Mouse (Mus musculus): ENCODE data around the gene Ctnnbl1. TPM values are rescaled to one million over a fixed set of nuclear protein-coding genes. Genes with fewer than 3 reads are reported as not detected.

The Ctnnbl1 gene
- polyA plus RNA-seq, 1 experiment from 2014 or later, result 50.1 TPM

DNA sequence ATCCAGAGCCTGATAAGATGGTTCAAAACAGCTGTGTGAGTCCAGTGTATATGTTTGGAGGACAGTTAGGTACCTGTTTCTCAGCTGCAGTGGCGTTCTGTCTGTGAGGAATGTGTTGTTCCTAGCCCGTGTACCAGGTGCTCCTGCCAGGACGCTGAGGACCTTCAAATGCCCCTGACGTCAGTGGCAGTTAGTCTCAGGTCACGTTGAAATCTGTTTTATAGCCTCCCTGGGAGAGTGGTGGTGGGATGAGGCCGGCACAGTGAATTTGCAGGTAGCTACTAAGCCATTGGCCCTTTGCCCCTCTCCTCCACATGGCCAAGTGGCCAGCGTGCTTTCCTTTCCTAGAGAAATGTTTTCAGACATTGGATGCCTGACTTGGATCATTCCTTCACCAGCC is 18.6 kb downstream of the Ctnnbl1 start:
- DNase-seq (ENCODE audit: low spot score), result no peak
- no peaks in the 10 kb centered on the region for H3K9me3 ChIP-seq (ENCODE audit: control insufficient read depth, low read length)
- H3K4me2 ChIP-seq (ENCODE audit: low read depth, low read length), result no peak overlapping the region
- peaks cover 14% of the 10 kb centered on the region for H3K4me1 ChIP-seq (ENCODE audit: control insufficient read depth, insufficient read depth, low read length)
- ATAC-seq (ENCODE audit: low read depth), result no peak
- H3K4me3 ChIP-seq (ENCODE audit: low read depth, low read length), result no peak overlapping the region
- H3K9ac ChIP-seq (ENCODE audit: low read depth, low read length), result no peak overlapping the region
- no peaks in the 10 kb centered on the region for H3K36me3 ChIP-seq (ENCODE audit: control insufficient read depth, insufficient read depth, low read length)
- H3K27me3 ChIP-seq (replicated peaks; ENCODE audit: control insufficient read depth, insufficient read depth, low read length), result no peaks in the 10 kb centered on the region
- 86% methylated on average over 7 of the region's 7 CpGs for WGBS
- no peak overlapping the region for H3K27ac ChIP-seq (replicated peaks; ENCODE audit: low read depth, low read length)

DNA sequence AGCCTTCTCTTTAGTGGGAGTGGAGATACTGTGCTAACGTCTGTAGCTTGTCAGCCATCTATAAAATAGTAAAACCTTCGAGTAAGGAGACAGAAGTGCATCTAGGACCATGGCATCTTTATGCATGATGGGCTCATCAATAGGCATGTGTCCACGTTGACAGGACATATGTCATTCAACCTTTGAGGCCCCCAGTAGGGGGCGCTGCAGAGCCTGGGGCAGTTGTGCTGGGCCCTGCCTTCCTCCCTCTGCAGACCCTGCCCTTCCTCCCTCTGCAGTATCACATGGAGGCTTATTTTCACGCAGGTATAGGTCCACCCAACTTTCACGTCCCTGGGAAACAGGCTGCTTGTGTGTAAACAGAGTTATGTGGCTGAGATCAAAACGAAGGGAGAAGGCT is 19.0 kb downstream of the Ctnnbl1 start:
- Histone ChIP-seq H3K4me3 (ENCODE audit: low read depth, low read length) (no peak overlapping the region), H3K36me3 (ENCODE audit: control insufficient read depth, insufficient read depth, low read length) (no peaks in the 10 kb centered on the region), H3K27ac (replicated peaks; ENCODE audit: low read depth, low read length) (no peak overlapping the region), H3K9me3 (ENCODE audit: control insufficient read depth, low read length) (no peaks in the 10 kb centered on the region), H3K4me2 (ENCODE audit: low read depth, low read length) (no peak overlapping the region), H3K9ac (ENCODE audit: low read depth, low read length) (no peak overlapping the region), H3K4me1 (ENCODE audit: control insufficient read depth, insufficient read depth, low read length) (peaks cover 12% of the 10 kb centered on the region), H3K27me3 (replicated peaks; ENCODE audit: control insufficient read depth, insufficient read depth, low read length) (no peaks in the 10 kb centered on the region)
- ATAC-seq (ENCODE audit: low read depth) (no peak), DNase-seq (ENCODE audit: low spot score) (no peak)
- WGBS, result 84% methylated on average over 7 of the region's 7 CpGs

DNA sequence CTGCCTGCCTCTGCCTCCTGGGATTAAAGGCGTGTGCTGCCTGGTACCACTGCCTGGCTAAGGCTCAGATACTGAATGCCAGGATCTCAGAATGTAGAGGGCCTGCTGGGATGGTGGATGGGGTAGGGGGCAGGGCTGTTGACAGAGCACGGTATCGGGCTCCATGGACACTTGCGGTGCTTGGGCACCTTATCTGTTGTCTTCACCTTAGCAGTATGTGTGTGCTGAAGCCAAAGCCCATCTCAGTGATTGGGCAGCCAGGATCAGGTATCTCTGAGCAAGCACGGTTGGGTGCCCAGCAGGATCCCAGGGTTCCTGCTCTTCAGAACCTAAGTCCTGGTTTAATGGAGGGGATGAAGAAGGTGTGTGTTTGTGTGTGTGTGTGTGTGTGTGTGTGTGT is 21.2 kb downstream of the Ctnnbl1 start:
- 90% methylated on average over 5 of the region's 5 CpGs for WGBS
- Histone ChIP-seq H3K9ac (ENCODE audit: low read depth, low read length) (no peak overlapping the region), H3K27ac (replicated peaks; ENCODE audit: low read depth, low read length) (no peak overlapping the region), H3K4me2 (ENCODE audit: low read depth, low read length) (no peak overlapping the region), H3K4me1 (ENCODE audit: control insufficient read depth, insufficient read depth, low read length) (no peaks in the 10 kb centered on the region), H3K9me3 (ENCODE audit: control insufficient read depth, low read length) (no peaks in the 10 kb centered on the region), H3K36me3 (ENCODE audit: control insufficient read depth, insufficient read depth, low read length) (no peaks in the 10 kb centered on the region), H3K4me3 (ENCODE audit: low read depth, low read length) (no peak overlapping the region), H3K27me3 (replicated peaks; ENCODE audit: control insufficient read depth, insufficient read depth, low read length) (no peaks in the 10 kb centered on the region)
- ATAC-seq (ENCODE audit: low read depth) (no peak), DNase-seq (ENCODE audit: low spot score) (no peak)

- ATAC-seq (ENCODE audit: low read depth) (no peak), DNase-seq (ENCODE audit: low spot score) (no peak)
- no peaks in the 10 kb centered on the region for H3K36me3 ChIP-seq (ENCODE audit: control insufficient read depth, insufficient read depth, low read length)
- WGBS, result 85% methylated on average over 6 of the region's 6 CpGs
- H3K9ac ChIP-seq (ENCODE audit: low read depth, low read length), result no peak overlapping the region
- H3K27me3 ChIP-seq (replicated peaks; ENCODE audit: control insufficient read depth, insufficient read depth, low read length), result no peaks in the 10 kb centered on the region
- H3K9me3 ChIP-seq (ENCODE audit: control insufficient read depth, low read length), result no peaks in the 10 kb centered on the region
- H3K27ac ChIP-seq (replicated peaks; ENCODE audit: low read depth, low read length), result no peak overlapping the region
- no peaks in the 10 kb centered on the region for H3K4me1 ChIP-seq (ENCODE audit: control insufficient read depth, insufficient read depth, low read length)
- H3K4me2 ChIP-seq (ENCODE audit: low read depth, low read length), result no peak overlapping the region
- no peak overlapping the region for H3K4me3 ChIP-seq (ENCODE audit: low read depth, low read length)
Measured at GRCm38 (mm10) chr2:157759717-157760116, 22.5 kb downstream of the Ctnnbl1 start.

DNA sequence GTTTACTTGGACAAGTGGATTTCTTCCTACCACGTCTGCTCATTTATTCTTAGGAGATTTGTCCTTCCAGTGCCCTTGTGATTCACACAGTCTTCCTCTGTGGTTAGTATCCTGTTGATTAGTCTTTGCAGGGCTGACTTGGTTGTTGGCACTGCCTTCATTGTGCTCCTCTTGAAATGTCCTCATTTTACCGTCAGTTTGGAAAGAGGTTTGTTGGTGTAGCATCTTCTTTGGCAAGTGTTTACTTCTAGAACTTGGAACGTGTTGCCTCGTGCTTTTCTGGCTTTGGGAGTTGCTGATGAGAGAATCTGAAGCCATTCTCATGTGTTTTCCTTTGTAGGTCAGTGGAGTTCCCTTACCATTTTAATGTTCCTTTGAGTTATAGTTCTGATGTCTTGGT is 25.7 kb downstream of the Ctnnbl1 start:
- DNase-seq (ENCODE audit: low spot score) (no peak), ATAC-seq (ENCODE audit: low read depth) (no peak)
- 89% methylated on average over 4 of the region's 4 CpGs for WGBS

GRCm38 (mm10) chr2:157766591-157766990 is 29.4 kb downstream of the Ctnnbl1 start:
- Histone ChIP-seq H3K36me3 (ENCODE audit: control insufficient read depth, insufficient read depth, low read length) (no peaks in the 10 kb centered on the region), H3K27ac (replicated peaks; ENCODE audit: low read depth, low read length) (no peak overlapping the region), H3K4me3 (ENCODE audit: low read depth, low read length) (no peak overlapping the region), H3K4me1 (ENCODE audit: control insufficient read depth, insufficient read depth, low read length) (peaks cover 16% of the 10 kb centered on the region), H3K4me2 (ENCODE audit: low read depth, low read length) (no peak overlapping the region), H3K27me3 (replicated peaks; ENCODE audit: control insufficient read depth, insufficient read depth, low read length) (no peaks in the 10 kb centered on the region), H3K9ac (ENCODE audit: low read depth, low read length) (no peak overlapping the region), H3K9me3 (ENCODE audit: control insufficient read depth, low read length) (no peaks in the 10 kb centered on the region)
- DNase-seq (ENCODE audit: low spot score) (no peak), ATAC-seq (ENCODE audit: low read depth) (no peak)
- WGBS, result 43% methylated on average over 7 of the region's 7 CpGs

More for the DNA sequence above, 25.7 kb downstream of the Ctnnbl1 start:
- H3K4me3 ChIP-seq (ENCODE audit: low read depth, low read length), result no peak overlapping the region
- H3K36me3 ChIP-seq (ENCODE audit: control insufficient read depth, insufficient read depth, low read length), result no peaks in the 10 kb centered on the region
- no peak overlapping the region for H3K27ac ChIP-seq (replicated peaks; ENCODE audit: low read depth, low read length)
- no peaks in the 10 kb centered on the region for H3K27me3 ChIP-seq (replicated peaks; ENCODE audit: control insufficient read depth, insufficient read depth, low read length)
- H3K9me3 ChIP-seq (ENCODE audit: control insufficient read depth, low read length), result no peaks in the 10 kb centered on the region
- H3K4me1 ChIP-seq (ENCODE audit: control insufficient read depth, insufficient read depth, low read length), result peaks cover 4% of the 10 kb centered on the region
- no peak overlapping the region for H3K4me2 ChIP-seq (ENCODE audit: low read depth, low read length)
- no peak overlapping the region for H3K9ac ChIP-seq (ENCODE audit: low read depth, low read length)

GRCm38 (mm10) chr2:157768682-157769429 is 31.7 kb downstream of the Ctnnbl1 start:
- H3K36me3 ChIP-seq (ENCODE audit: control insufficient read depth, insufficient read depth, low read length), result no peaks in the 10 kb centered on the region
- no peaks in the 10 kb centered on the region for H3K9me3 ChIP-seq (ENCODE audit: control insufficient read depth, low read length)
- H3K4me2 ChIP-seq (ENCODE audit: low read depth, low read length), result no peak overlapping the region; the same call in 1 of the 2 replicates
- ATAC-seq (ENCODE audit: low read depth), result peak; percentile 72
- DNase-seq (ENCODE audit: low spot score), result peak; percentile 78
- peak overlapping the region; percentile 14; the same call in 1 of the 2 replicates for H3K9ac ChIP-seq (ENCODE audit: low read depth, low read length)
- no peak overlapping the region for H3K4me3 ChIP-seq (ENCODE audit: low read depth, low read length)
- peaks cover 16% of the 10 kb centered on the region for H3K4me1 ChIP-seq (ENCODE audit: control insufficient read depth, insufficient read depth, low read length)
- no peaks in the 10 kb centered on the region for H3K27me3 ChIP-seq (replicated peaks; ENCODE audit: control insufficient read depth, insufficient read depth, low read length)
- WGBS, result 26% methylated on average over 10 of the region's 10 CpGs
- peak overlapping the region; percentile 70 for H3K27ac ChIP-seq (replicated peaks; ENCODE audit: low read depth, low read length)

DNA sequence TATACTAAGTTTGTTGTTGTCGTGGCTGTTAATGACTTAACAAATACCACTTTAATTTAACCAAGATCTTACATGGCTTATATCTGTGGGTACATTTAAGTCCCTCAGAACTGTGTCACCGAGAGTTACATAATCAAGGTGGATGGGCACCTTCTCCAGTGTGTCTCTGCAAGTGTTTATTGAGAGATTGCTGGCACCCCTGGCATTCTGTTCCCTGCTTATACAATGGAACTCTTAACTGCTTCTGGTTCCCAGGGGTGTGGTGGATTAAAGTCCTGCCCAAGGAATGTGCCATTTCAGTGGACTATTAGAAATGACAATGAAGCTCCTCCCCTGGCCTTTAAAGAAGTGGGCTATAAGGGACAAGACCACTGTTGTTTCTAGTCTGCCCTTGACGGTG is 33.6 kb downstream of the Ctnnbl1 start:
- Histone ChIP-seq H3K9ac (ENCODE audit: low read depth, low read length) (no peak overlapping the region), H3K4me1 (ENCODE audit: control insufficient read depth, insufficient read depth, low read length) (peaks cover 12% of the 10 kb centered on the region), H3K4me3 (ENCODE audit: low read depth, low read length) (no peak overlapping the region), H3K36me3 (ENCODE audit: control insufficient read depth, insufficient read depth, low read length) (no peaks in the 10 kb centered on the region), H3K27me3 (replicated peaks; ENCODE audit: control insufficient read depth, insufficient read depth, low read length) (no peaks in the 10 kb centered on the region), H3K9me3 (ENCODE audit: control insufficient read depth, low read length) (no peaks in the 10 kb centered on the region), H3K27ac (replicated peaks; ENCODE audit: low read depth, low read length) (no peak overlapping the region), H3K4me2 (ENCODE audit: low read depth, low read length) (no peak overlapping the region)
- no peak for DNase-seq (ENCODE audit: low spot score)
- WGBS, result 79% methylated on average over 3 of the region's 3 CpGs
- ATAC-seq (ENCODE audit: low read depth), result no peak

GRCm38 (mm10) chr2:157773661-157774060 is 36.5 kb downstream of the Ctnnbl1 start:
- no peak overlapping the region for H3K4me3 ChIP-seq (ENCODE audit: low read depth, low read length)
- peaks cover 12% of the 10 kb centered on the region; the same call in 1 of the 2 replicates for H3K36me3 ChIP-seq (ENCODE audit: control insufficient read depth, insufficient read depth, low read length)
- ATAC-seq (ENCODE audit: low read depth) (no peak), DNase-seq (ENCODE audit: low spot score) (no peak)
- WGBS, result 100% methylated on average over 1 of the region's 1 CpGs
- H3K27ac ChIP-seq (replicated peaks; ENCODE audit: low read depth, low read length), result no peak overlapping the region
- no peak overlapping the region for H3K4me2 ChIP-seq (ENCODE audit: low read depth, low read length)
- no peaks in the 10 kb centered on the region for H3K9me3 ChIP-seq (ENCODE audit: control insufficient read depth, low read length)
- no peaks in the 10 kb centered on the region for H3K27me3 ChIP-seq (replicated peaks; ENCODE audit: control insufficient read depth, insufficient read depth, low read length)
- peaks cover 7% of the 10 kb centered on the region for H3K4me1 ChIP-seq (ENCODE audit: control insufficient read depth, insufficient read depth, low read length)
- H3K9ac ChIP-seq (ENCODE audit: low read depth, low read length), result no peak overlapping the region

Measured in embryonic facial prominence, embryonic 14.5 days (tissue).